Mouse (Mus musculus) heart, embryonic 13.5 days (tissue): ENCODE results near the gene Pfkl. TPM values are rescaled to one million over a fixed set of nuclear protein-coding genes. Genes with fewer than 3 reads are reported as not detected.

Experiments used
- ATAC-seq: fragments of 200-750 bp; cut with Nextera tagmentation; 2 replicates; pipeline ENCODE4 v1.8.0; 2017; ENCODE audit warnings: moderate TSS enrichment; ENCODE audit not compliant: insufficient number of reproducible peaks, low FRiP score, low TSS enrichment; ENCODE audit errors: extremely low read depth
- H3K27ac ChIP-seq: fragments of 300-500 bp; sonication (generic); replicated peaks from 2 replicates; pipeline ENCODE4 v1.5.1; 2015; ENCODE audit warnings: moderate library complexity, mild to moderate bottlenecking, inconsistent platforms
- H3K27me3 ChIP-seq: fragments of 300-500 bp; sonication (generic); replicated peaks from 2 replicates; pipeline ENCODE4 v1.6.1; 2015; ENCODE audit warnings: mild to moderate bottlenecking, inconsistent platforms
- H3K36me3 ChIP-seq: fragments of 300-500 bp; sonication (generic); 2 replicates; pipeline ENCODE4 v1.6.1; 2015; ENCODE audit warnings: mild to moderate bottlenecking, inconsistent platforms
- H3K4me1 ChIP-seq: fragments of 300-500 bp; sonication (generic); 2 replicates; pipeline ENCODE4 v1.6.1; 2015; ENCODE audit warnings: inconsistent platforms
- H3K4me2 ChIP-seq: fragments of 300-500 bp; sonication (generic); 2 replicates; pipeline ENCODE4 v1.6.1; 2015; ENCODE audit warnings: inconsistent platforms, mild to moderate bottlenecking, moderate library complexity
- H3K4me3 ChIP-seq: fragments of 300-500 bp; sonication (generic); 2 replicates; pipeline ENCODE4 v1.5.1; 2015; ENCODE audit warnings: moderate library complexity, mild to moderate bottlenecking, inconsistent platforms
- H3K9ac ChIP-seq: fragments of 300-500 bp; sonication (generic); 2 replicates; pipeline ENCODE4 v1.6.1; 2015; ENCODE audit warnings: inconsistent platforms, mild to moderate bottlenecking, moderate library complexity
- H3K9me3 ChIP-seq: fragments of 300-500 bp; sonication (generic); 2 replicates; pipeline ENCODE4 v1.6.1; 2016; ENCODE audit warnings: inconsistent platforms
- WGBS: fragments of 180-500 bp; shearing (Covaris S2); methylation state at CpG from one replicate; pipeline ENCODE4 v1.1.7; 2015; ENCODE audit warnings: mixed read lengths; 5-methylcytosine and 5-hydroxymethylcytosine counted together
- polyA plus RNA-seq: library from polyadenylated mRNA; unstranded; fragments of >200 nt; fragmentation: Nextera tagmentation; extraction: Ambion mirVana; gene quantifications from 2 replicates; pipeline ENCODE4 v1.2.1, GENCODE M21; 2015

Gene Pfkl
- polyA plus RNA-seq = 190 and 214 TPM in 2 replicates

GRCm38 (mm10) chr10:78009945-78010293 lies at the start of gene Pfkl:
Gene Pfkl (minus strand): TSS chr10:78010083.
- Histone ChIP-seq H3K27ac (peak within 1 kb of the TSS; percentile 100), H3K9me3 (no peaks in the 10 kb centered on the region; the same call in 1 of the 2 replicates), H3K36me3 (peaks cover 12% of the 10 kb centered on the region), H3K4me1 (peaks cover 45% of the 10 kb centered on the region), H3K9ac (peak within 1 kb of the TSS; percentile 96), H3K4me2 (peak within 1 kb of the TSS; percentile 95), H3K4me3 (peak within 1 kb of the TSS; percentile 90), H3K27me3 (no peaks in the 10 kb centered on the region)
- ATAC-seq = no peak
- 2% methylated on average over 9 of the region's 9 CpGs for WGBS

- H3K36me3 ChIP-seq = no peaks in the 10 kb centered on the region
- no peak for ATAC-seq
- H3K9me3 ChIP-seq = no peaks in the 10 kb centered on the region
- peaks cover 8% of the 10 kb centered on the region; the same call in 1 of the 2 replicates for H3K27me3 ChIP-seq
- no peak overlapping the region for H3K9ac ChIP-seq
- no peak overlapping the region for H3K4me3 ChIP-seq
- H3K27ac ChIP-seq = no peak overlapping the region
- no peak overlapping the region for H3K4me2 ChIP-seq
- 85% methylated on average over 8 of the region's 8 CpGs for WGBS
- no peaks in the 10 kb centered on the region for H3K4me1 ChIP-seq
Measured at GRCm38 (mm10) chr10:78057056-78057455, 47.2 kb upstream of the Pfkl start.

GRCm38 (mm10) chr10:78054633-78055565 lies 45.0 kb upstream of the Pfkl start:
- 62% methylated on average over 19 of the region's 19 CpGs for WGBS
- H3K27ac ChIP-seq = no peak overlapping the region
- H3K4me2 ChIP-seq = no peak overlapping the region
- no peaks in the 10 kb centered on the region for H3K36me3 ChIP-seq
- H3K4me3 ChIP-seq = no peak overlapping the region
- ATAC-seq = no peak
- no peak overlapping the region for H3K9ac ChIP-seq
- H3K4me1 ChIP-seq = no peaks in the 10 kb centered on the region
- H3K9me3 ChIP-seq = no peaks in the 10 kb centered on the region
- peaks cover 16% of the 10 kb centered on the region for H3K27me3 ChIP-seq

GRCm38 (mm10) chr10:78049519-78050035 lies 39.7 kb upstream of the Pfkl start:
- no peak for ATAC-seq
- Histone ChIP-seq H3K4me1 (no peaks in the 10 kb centered on the region), H3K36me3 (no peaks in the 10 kb centered on the region), H3K4me3 (no peak overlapping the region), H3K9me3 (no peaks in the 10 kb centered on the region), H3K27ac (no peak overlapping the region), H3K27me3 (peaks cover 10% of the 10 kb centered on the region), H3K4me2 (no peak overlapping the region), H3K9ac (no peak overlapping the region)
- 48% methylated on average over 11 of the region's 11 CpGs for WGBS

DNA sequence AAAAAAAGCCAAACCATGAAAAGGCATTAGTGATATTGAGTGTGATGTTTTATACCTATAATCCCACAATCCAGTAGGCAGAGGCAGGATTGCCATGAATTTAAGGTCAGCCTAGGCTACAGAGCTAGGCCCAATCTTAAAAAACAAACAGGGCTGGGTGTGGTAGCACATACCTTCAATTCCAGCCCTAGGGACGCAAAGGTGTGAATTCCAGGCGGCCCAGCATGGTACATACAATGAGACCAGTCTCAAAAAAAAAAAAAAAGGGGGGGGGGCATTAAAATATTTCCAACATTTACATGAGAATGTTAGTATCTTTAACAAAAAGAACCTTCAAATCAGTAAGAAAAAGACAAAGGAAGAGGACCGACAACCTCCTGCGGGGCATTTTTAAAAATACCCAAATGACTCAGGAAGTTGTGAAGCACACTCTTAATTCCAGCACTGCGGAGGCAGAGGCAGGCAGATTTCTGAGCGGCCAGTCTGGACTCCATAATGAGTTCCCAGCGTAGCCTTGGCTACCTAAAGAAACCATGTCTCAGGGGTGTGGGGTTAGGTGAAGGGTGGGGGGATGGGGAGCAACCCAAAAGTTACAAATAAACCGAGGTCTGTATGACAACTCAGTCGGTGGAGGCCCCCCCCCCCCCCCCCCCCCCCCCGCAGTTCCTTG lies 38.3 kb upstream of the Pfkl start:
- ATAC-seq = no peak
- WGBS = 77% methylated on average over 9 of the region's 10 CpGs

GRCm38 (mm10) chr10:78046388-78046787 lies 36.5 kb upstream of the Pfkl start:
- Histone ChIP-seq H3K27ac (no peak overlapping the region), H3K9ac (no peak overlapping the region), H3K4me1 (peaks cover 9% of the 10 kb centered on the region; the same call in 1 of the 2 replicates), H3K4me3 (no peak overlapping the region), H3K9me3 (no peaks in the 10 kb centered on the region), H3K4me2 (no peak overlapping the region), H3K36me3 (no peaks in the 10 kb centered on the region), H3K27me3 (peaks cover 39% of the 10 kb centered on the region)
- 79% methylated on average over 4 of the region's 4 CpGs for WGBS
- ATAC-seq = no peak

More for the DNA sequence above, 38.3 kb upstream of the Pfkl start:
- peaks cover 22% of the 10 kb centered on the region for H3K27me3 ChIP-seq
- no peak overlapping the region for H3K4me2 ChIP-seq
- H3K36me3 ChIP-seq = no peaks in the 10 kb centered on the region
- no peak overlapping the region for H3K4me3 ChIP-seq
- H3K27ac ChIP-seq = no peak overlapping the region
- H3K9me3 ChIP-seq = no peaks in the 10 kb centered on the region
- H3K4me1 ChIP-seq = peaks cover 7% of the 10 kb centered on the region; the same call in 1 of the 2 replicates
- no peak overlapping the region for H3K9ac ChIP-seq

GRCm38 (mm10) chr10:78044531-78044930 lies 34.6 kb upstream of the Pfkl start:
- ATAC-seq = no peak
- Histone ChIP-seq H3K4me1 (peaks cover 9% of the 10 kb centered on the region; the same call in 1 of the 2 replicates), H3K27me3 (peaks cover 34% of the 10 kb centered on the region), H3K36me3 (no peaks in the 10 kb centered on the region), H3K27ac (no peak overlapping the region), H3K9me3 (no peaks in the 10 kb centered on the region), H3K4me2 (no peak overlapping the region), H3K4me3 (no peak overlapping the region), H3K9ac (no peak overlapping the region)
- 48% methylated on average over 1 of the region's 1 CpGs for WGBS

DNA sequence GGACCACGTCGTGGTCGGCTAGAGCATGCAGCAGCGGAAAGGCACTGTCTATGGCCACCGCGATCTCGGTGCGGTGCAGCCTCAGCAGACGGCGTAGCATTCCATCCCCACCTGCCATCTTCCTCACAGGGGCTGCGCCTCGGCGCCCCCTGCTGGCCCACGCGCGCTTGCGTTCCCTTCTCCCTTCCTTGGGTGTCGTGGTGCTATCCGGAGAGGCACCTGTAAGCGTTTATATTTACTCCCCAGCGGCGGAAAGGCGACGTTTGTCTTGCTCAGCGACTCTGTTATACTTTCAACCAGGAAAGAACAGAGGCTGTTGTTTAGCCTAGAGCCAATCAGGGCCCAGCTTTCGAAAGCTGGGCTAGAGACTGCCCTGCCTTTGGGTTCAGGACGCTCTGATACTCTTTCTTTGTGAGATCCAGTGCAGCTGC lies 33.5 kb upstream of the Pfkl start, which contains the start of gene Aire:
Gene Aire (minus strand): TSS at position 205 of the 431 bp plus-strand sequence.
- H3K9me3 ChIP-seq = no peaks in the 10 kb centered on the region
- H3K4me3 ChIP-seq = peak within 1 kb of the TSS; percentile 40
- ATAC-seq = no peak
- H3K27ac ChIP-seq = no peak within 1 kb of the TSS
- H3K4me1 ChIP-seq = peaks cover 9% of the 10 kb centered on the region; the same call in 1 of the 2 replicates
- peak within 1 kb of the TSS; percentile 67 for H3K9ac ChIP-seq
- peak within 1 kb of the TSS; percentile 65 for H3K4me2 ChIP-seq
- H3K27me3 ChIP-seq = peaks cover 34% of the 10 kb centered on the region
- H3K36me3 ChIP-seq = no peaks in the 10 kb centered on the region
- WGBS = 3% methylated on average over 27 of the region's 27 CpGs

DNA sequence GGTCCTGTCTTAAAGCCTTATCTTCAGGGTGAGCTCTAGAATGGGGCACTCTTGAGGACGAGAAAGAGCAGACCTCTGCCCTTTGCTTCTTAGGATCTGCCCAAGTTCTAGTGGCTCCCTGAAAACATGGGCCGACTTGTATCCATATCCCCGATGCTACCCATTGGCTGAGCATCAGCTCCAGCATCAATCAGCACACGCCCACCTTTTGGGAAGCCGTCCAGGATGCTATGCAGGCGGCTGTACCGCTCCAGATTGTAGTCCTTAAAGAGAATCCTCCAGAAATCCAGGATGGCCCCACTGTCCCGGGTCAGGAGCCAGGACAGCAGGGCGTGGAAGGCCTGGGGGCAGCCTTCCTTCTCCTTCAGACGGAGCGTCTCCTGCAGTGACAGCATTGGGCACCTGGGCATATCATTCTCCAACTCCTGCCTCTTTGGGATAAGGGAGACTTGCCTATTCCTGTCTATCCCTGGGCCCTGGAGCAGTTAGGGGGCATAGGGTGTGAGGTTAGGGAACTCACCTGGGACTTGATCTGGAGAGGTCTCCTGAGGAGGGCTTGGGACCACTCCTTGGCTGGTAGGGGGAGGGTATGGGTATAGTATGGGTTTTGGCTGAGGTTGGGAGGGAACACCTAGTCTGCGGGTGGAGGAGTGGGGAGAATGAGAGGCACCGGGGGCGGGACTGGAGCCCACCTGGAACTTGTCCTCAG lies 33.0 kb upstream of the Pfkl start:
- H3K4me2 ChIP-seq = peak overlapping the region; percentile 65
- peaks cover 9% of the 10 kb centered on the region; the same call in 1 of the 2 replicates for H3K4me1 ChIP-seq
- 50% methylated on average over 14 of the region's 14 CpGs for WGBS
- no peak overlapping the region for H3K27ac ChIP-seq
- H3K9ac ChIP-seq = no peak overlapping the region; the same call in 1 of the 2 replicates
- ATAC-seq = no peak
- peaks cover 34% of the 10 kb centered on the region for H3K27me3 ChIP-seq
- H3K36me3 ChIP-seq = no peaks in the 10 kb centered on the region
- peak overlapping the region; percentile 40 for H3K4me3 ChIP-seq
- H3K9me3 ChIP-seq = no peaks in the 10 kb centered on the region

DNA sequence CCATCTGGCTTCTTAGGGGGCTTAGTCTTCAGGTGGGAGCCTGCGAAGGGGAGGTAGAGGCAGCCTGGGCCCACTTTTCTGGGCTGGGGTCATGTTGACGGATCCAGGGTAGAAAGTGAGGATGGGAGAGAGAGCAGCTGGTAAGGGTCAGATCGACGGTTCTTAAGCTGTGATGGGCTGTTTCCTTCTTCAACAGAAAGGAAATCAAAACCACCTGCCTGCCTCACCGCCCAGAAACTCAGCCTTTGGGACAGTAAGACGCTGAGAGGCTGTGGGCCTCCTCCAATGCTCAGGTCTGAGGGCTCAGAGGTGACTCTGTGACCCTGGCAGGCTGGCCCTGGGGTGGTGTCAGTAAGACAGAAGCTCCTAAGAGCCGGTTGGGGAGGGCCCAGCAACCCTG lies 32.2 kb upstream of the Pfkl start:
- no peak overlapping the region for H3K4me3 ChIP-seq
- WGBS = 65% methylated on average over 7 of the region's 7 CpGs
- no peaks in the 10 kb centered on the region for H3K9me3 ChIP-seq

More for the DNA sequence above, 32.2 kb upstream of the Pfkl start:
- Histone ChIP-seq H3K4me2 (no peak overlapping the region), H3K27me3 (peaks cover 34% of the 10 kb centered on the region), H3K9ac (no peak overlapping the region), H3K27ac (no peak overlapping the region), H3K4me1 (peaks cover 9% of the 10 kb centered on the region; the same call in 1 of the 2 replicates), H3K36me3 (no peaks in the 10 kb centered on the region)
- no peak for ATAC-seq
